Mouse (Mus musculus): ENCODE data around the gene Bbc3.
"Not testable (repeated sequence)": the region's sequence is repeated elsewhere in the genome, so short reads cannot be mapped to it uniquely, and the experiment has no call there.

The Bbc3 gene

DNA sequence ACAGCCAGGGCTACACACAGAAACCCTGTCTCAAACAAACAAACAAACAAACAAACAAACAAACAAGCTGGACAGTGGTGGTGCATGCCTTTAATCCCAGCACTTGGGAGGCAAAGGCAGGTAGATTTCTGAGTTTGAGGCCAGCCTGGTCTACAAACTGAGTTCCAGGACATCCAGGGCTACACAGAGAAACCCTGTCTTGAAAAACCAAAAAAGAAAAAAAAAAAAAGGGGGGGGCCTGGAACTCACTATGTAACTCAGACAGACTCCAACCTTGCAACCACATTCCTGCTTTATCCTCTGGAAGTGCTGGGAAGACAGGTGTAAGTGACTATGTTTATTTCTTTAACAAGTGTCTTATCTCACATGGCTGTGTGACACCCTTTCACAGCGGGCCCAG is at the start of gene Bbc3:
Gene Bbc3, plus strand, starts transcription at position 301 of the 400 bp plus-strand sequence.
- not testable (repeated sequence) for DNase-seq (ENCODE audit: low spot score)

GRCm38 (mm10) chr7:16259110-16259590 is 49.0 kb upstream of the Bbc3 start, which contains the start of gene C5ar1:
C5ar1 (minus strand) TSS chr7:16259540.
- DNase-seq (ENCODE audit: low spot score), result no peak

- DNase-seq (ENCODE audit: low spot score), result no peak
Observed at GRCm38 (mm10) chr7:16261097-16261496, 47.1 kb upstream of the Bbc3 start.

- DNase-seq (ENCODE audit: low spot score), result peak; percentile 71
Observed at GRCm38 (mm10) chr7:16263015-16263787, 45.0 kb upstream of the Bbc3 start.

DNA sequence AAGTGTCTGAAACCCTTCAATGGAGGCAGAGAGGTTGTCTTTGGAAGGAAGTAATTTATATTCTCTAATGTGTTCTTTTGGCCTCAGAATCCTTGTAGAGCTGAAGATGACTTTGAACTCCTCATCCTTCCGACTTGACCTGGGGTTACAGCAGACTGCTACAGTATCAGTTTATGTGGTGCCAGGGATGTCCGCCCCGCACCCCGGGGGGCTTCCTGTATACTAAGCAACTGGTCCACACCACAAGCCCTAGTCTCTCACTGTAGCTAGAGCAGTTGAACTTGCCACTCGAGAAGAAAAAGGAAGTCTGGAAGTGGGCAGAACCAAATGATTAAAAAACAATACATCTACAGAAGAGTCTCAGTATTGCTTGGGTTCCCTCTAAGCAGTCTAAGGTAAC is 44.4 kb upstream of the Bbc3 start:
- DNase-seq (ENCODE audit: low spot score), result no peak

DNA sequence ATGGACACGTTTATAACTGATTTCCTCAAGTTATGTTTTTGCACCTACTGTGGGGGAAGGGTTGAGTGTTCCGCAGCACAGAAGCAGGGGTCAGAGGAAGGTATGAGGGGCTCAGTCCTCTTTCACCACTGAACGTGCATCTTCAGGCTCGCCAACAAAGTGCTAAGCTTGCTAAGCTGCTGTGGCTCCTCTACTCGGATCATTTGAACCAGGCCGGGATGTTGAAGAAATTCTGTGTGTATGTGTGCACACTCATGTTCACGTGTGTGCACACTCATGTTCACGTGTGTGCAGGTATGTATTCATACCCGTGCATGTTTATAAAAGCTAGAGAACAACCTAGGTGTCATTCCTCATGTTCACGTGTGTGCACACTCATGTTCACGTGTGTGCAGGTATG is 42.3 kb upstream of the Bbc3 start:
- DNase-seq (ENCODE audit: low spot score), result no peak

- DNase-seq (ENCODE audit: low spot score), result not testable (repeated sequence)
Observed at GRCm38 (mm10) chr7:16266593-16266992, 41.6 kb upstream of the Bbc3 start.

DNA sequence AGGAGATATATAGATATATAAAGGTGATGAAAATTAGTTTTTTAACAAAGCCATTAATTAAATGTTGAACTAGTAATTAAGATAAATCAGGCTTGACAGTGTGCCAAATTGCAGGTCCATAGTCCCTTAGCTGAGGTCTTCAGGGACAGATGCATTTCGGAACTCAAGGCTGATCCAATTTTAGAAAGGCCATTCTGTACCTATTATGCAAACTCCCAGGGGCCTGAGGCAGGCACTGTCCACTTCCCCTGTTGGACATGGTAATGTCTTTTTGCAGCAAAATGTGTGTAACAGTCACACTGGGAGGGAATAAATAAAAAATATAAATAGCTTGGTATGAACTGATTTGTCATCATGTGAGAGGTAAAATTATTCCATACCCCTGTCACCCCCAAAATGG is 37.1 kb upstream of the Bbc3 start:
- DNase-seq (ENCODE audit: low spot score), result no peak

GRCm38 (mm10) chr7:16272681-16273080 is 35.5 kb upstream of the Bbc3 start:
- DNase-seq (ENCODE audit: low spot score), result peak; percentile 80

- peak; percentile 84 for DNase-seq (ENCODE audit: low spot score)
Observed at GRCm38 (mm10) chr7:16273081-16273765, 35.0 kb upstream of the Bbc3 start, which contains the start of gene Inafm1. Inafm1 (minus strand) TSS chr7:16273617.

GRCm38 (mm10) chr7:16273766-16274140 is 34.4 kb upstream of the Bbc3 start:
- no peak for DNase-seq (ENCODE audit: low spot score)

- DNase-seq (ENCODE audit: low spot score), result no peak
Observed at GRCm38 (mm10) chr7:16274922-16275890, 33.0 kb upstream of the Bbc3 start.

DNA sequence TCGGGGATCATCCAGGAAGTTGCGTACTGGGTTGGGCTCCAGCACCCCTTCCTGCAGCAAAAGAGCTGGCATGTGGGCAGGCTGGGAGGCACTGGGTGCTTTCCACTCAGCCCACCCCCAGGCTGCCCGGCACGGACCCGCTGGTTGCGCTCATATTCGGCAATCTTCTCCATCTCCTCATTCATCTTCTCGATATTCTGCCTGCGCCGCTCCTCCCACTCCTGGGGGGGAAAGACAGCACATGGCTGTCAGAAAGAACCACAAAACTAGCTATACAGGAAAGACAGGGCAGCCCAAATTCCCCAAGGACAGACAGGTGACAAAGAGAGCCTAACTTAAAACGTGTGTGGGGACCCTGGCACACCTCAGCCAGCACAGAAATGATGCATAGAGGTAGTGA is 27.5 kb upstream of the Bbc3 start:
- DNase-seq (ENCODE audit: low spot score), result no peak

DNA sequence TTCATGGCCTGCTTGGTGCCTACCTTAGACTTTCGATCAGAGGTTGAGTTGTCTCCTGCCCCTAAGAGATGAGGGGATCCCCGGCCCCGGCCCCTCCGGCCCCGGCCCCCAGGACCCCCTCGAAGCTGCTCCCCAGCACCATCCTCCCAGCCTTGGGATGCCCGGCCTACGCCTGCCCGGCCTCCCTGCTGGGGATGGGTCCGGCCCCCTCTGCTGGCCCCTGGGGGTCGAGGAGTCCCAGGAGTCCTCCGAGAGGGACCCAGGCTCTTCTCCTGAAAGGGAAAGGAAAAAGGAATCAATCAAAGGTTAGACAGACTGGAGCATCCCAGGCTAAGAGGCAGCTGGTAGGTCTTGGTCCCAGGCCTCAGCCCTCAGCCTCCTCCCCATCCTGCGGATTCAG is 25.9 kb upstream of the Bbc3 start:
- no peak for DNase-seq (ENCODE audit: low spot score)

- no peak for DNase-seq (ENCODE audit: low spot score)
Observed at GRCm38 (mm10) chr7:16284001-16284400, 24.2 kb upstream of the Bbc3 start.

- no peak for DNase-seq (ENCODE audit: low spot score)
Observed at GRCm38 (mm10) chr7:16284904-16285303, 23.3 kb upstream of the Bbc3 start.

- DNase-seq (ENCODE audit: low spot score), result peak; percentile 45
Observed at GRCm38 (mm10) chr7:16285450-16286025, 22.7 kb upstream of the Bbc3 start.

DNA sequence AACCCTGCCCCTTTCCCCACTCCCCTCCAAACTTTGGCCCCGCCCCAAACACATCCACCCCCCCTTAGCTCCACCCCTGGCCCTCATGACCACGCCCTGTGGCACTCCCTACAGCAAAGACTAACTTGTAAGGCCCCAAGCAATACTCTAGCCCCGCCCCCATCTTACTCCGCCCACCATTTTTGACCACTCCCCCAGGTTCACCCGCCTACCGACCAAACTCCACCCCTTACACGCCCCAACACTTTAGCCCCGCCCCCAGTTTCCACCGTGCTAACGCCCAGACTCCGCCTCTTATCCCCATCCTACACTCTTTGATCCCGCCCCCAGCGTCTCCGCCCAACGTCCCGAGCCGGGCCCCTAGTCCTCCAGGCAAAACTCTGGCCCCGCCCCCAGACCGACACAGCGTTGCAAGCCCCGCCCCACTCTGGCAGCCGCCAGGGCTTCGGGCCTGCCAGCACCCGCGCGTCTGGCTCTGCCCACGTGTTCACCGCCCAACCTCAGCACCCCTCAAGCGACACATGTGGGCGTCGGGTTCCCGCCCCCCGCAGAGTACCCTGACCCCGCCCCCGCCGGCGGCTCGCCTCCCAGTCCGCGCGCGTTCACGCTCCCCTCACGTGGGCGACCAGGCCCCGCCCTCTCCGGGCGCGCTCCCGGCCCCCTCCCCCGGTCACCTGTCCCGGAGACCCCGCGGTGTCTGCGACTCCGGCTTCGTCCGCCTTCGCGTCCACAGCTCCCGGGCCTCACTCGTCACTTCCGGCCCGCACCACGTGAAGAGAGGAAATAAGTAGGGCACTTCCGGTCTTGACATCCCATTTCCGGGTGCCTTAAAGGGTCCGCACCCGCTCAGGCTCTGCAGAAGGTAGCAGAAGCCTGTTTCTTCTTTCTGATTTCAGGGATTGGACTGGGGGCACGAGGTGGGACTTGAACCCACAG is 21.9 kb upstream of the Bbc3 start, which contains the start of gene Ccdc9:
Gene Ccdc9, minus strand, starts transcription at position 770 of the 936 bp plus-strand sequence.
- peak; percentile 99 for DNase-seq (ENCODE audit: low spot score)

- DNase-seq (ENCODE audit: low spot score), result no peak
Observed at GRCm38 (mm10) chr7:16287016-16287415, 21.2 kb upstream of the Bbc3 start.

- no peak for DNase-seq (ENCODE audit: low spot score)
Observed at GRCm38 (mm10) chr7:16287791-16288190, 20.4 kb upstream of the Bbc3 start.

Data from spleen, adult 12 weeks (tissue).